8 mouse cellular contexts compared by ENCODE assay signal in the genomic region with DNA sequence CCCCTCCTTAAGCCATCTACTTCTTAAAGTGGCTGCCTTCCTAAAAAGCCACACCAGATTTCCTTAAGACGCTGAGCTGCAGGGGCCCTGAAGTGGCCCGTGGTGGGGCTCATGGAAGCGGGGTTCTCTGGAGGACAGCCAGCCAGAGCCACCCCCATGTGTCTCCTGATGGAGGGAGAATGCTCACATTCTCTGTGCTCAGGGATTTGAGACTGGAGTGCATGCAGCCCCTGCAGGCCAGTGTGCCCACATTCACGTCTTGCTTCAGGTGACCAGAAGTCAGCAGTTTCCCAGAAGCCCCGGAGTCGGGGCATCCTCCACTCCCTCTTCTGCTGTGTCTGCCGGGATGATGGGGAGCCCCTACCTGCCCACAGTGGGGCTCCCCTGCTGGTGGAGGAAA. TPM values are rescaled to one million over a fixed set of nuclear protein-coding genes. Genes with fewer than 3 reads are reported as not detected.
A peak's percentile ranks its signal among the peaks of the same experiment; 100 is the strongest.
DNase-seq lines count a peak whose midpoint lies in the region; ATAC-seq and TF ChIP-seq lines count a peak whose summit lies in the region.

No protein-coding gene starts in this region.

- no peak for TF ChIP-seq CTCF in lung, adult 2 months (IDR thresholded peaks at IDR 0.05; ENCODE audit: insufficient read depth, low read length)
- no peak for TF ChIP-seq CTCF in embryonic fibroblast, embryonic 13.5 days (IDR thresholded peaks at IDR 0.05; ENCODE audit: borderline replicate concordance, insufficient read depth, low read length)

- H3K4me2 ChIP-seq in lung, embryonic 15.5 days, result peak overlapping the region; percentile 86
- peak overlapping the region; percentile 98 for H3K4me2 ChIP-seq in kidney, embryonic 16.5 days (replicated peaks; ENCODE audit: low read depth, low read length)
- H3K4me2 ChIP-seq in neural tube, embryonic 15.5 days, result peak overlapping the region; percentile 95

- H3K4me1 ChIP-seq in lung, embryonic 15.5 days, result peaks cover 43% of the 10 kb centered on the region
- peaks cover 14% of the 10 kb centered on the region for H3K4me1 ChIP-seq in lung, adult 2 months (ENCODE audit: control insufficient read depth, insufficient read depth, low read length)
- H3K4me1 ChIP-seq in embryonic fibroblast, embryonic 13.5 days (ENCODE audit: control insufficient read depth, insufficient read depth, low read length), result 0 out of 2 replicates have a peak, but pooled peaks cover 3% of the 10 kb centered on the region
- H3K4me1 ChIP-seq in kidney, embryonic 16.5 days (ENCODE audit: insufficient read depth, low read length), result peaks cover 41% of the 10 kb centered on the region
- peaks cover 43% of the 10 kb centered on the region for H3K4me1 ChIP-seq in neural tube, embryonic 15.5 days

- no peak for TF ChIP-seq POLR2A in lung, adult 2 months (IDR thresholded peaks at IDR 0.05; ENCODE audit: borderline replicate concordance, extremely low read depth, low read depth, low read length)
- TF ChIP-seq POLR2A in embryonic fibroblast, embryonic 13.5 days (IDR thresholded peaks at IDR 0.05; ENCODE audit: low read depth, low read length), result no peak

- no peak for DNase-seq in lung, adult 2 months
- no peak for DNase-seq in left cerebral cortex, postnatal 36 days (ENCODE audit: low spot score in 2 of 2)
- DNase-seq in embryo, embryonic 10 days (ENCODE audit: low spot score), result no peak
- no peak for DNase-seq in ovary, postnatal 14 days (ENCODE audit: low spot score)

- 33% methylated on average over 7 of the region's 7 CpGs for WGBS in lung, embryonic 15.5 days
- 20% methylated on average over 7 of the region's 7 CpGs for WGBS in lung, adult 2 months
- WGBS in kidney, embryonic 16.5 days, result 44% methylated on average over 7 of the region's 7 CpGs
- WGBS in neural tube, embryonic 15.5 days, result 55% methylated on average over 7 of the region's 7 CpGs

- H3K27me3 ChIP-seq in lung, embryonic 15.5 days, result no peaks in the 10 kb centered on the region
- H3K27me3 ChIP-seq in kidney, embryonic 16.5 days (ENCODE audit: insufficient read depth, low read length), result no peaks in the 10 kb centered on the region
- peaks cover 9% of the 10 kb centered on the region for H3K27me3 ChIP-seq in neural tube, embryonic 15.5 days (replicated peaks)

- H3K36me3 ChIP-seq in lung, embryonic 15.5 days, result peaks cover 21% of the 10 kb centered on the region
- H3K36me3 ChIP-seq in kidney, embryonic 16.5 days (ENCODE audit: insufficient read depth, low read length), result peaks cover 22% of the 10 kb centered on the region
- H3K36me3 ChIP-seq in neural tube, embryonic 15.5 days, result peaks cover 6% of the 10 kb centered on the region

- peak overlapping the region; percentile 99 for H3K9ac ChIP-seq in lung, embryonic 15.5 days
- peak overlapping the region; percentile 100 for H3K9ac ChIP-seq in kidney, embryonic 16.5 days (replicated peaks; ENCODE audit: low read length)
- H3K9ac ChIP-seq in neural tube, embryonic 15.5 days (replicated peaks), result peak overlapping the region; percentile 70

- H3K9me3 ChIP-seq in lung, embryonic 15.5 days, result no peaks in the 10 kb centered on the region
- H3K9me3 ChIP-seq in kidney, embryonic 16.5 days (ENCODE audit: low read length), result no peaks in the 10 kb centered on the region
- H3K9me3 ChIP-seq in neural tube, embryonic 15.5 days (replicated peaks), result no peaks in the 10 kb centered on the region

- intact Hi-C loops in left cerebral cortex, postnatal 36 days (cut with DNase I), result no loop called here

- ATAC-seq in lung, embryonic 15.5 days (ENCODE audit: borderline replicate concordance, extremely low read depth, low FRiP score, low TSS enrichment), result no peak
- ATAC-seq in kidney, embryonic 16.5 days (ENCODE audit: low FRiP score, low TSS enrichment), result no peak
- ATAC-seq in neural tube, embryonic 15.5 days (ENCODE audit: low FRiP score), result no peak

- peak overlapping the region; percentile 99 for H3K27ac ChIP-seq in lung, embryonic 15.5 days
- H3K27ac ChIP-seq in embryonic fibroblast, embryonic 13.5 days (ENCODE audit: insufficient read depth, low read length), result 0 out of 2 replicates have a peak overlapping the region, but pooled peaks have one; percentile 23
- peak overlapping the region; percentile 99 for H3K27ac ChIP-seq in kidney, embryonic 16.5 days (ENCODE audit: low read length)
- no peak overlapping the region; the same call in 1 of the 2 replicates for H3K27ac ChIP-seq in neural tube, embryonic 15.5 days (replicated peaks)

- H3K4me3 ChIP-seq in lung, embryonic 15.5 days, result peak overlapping the region; percentile 97
- no peak overlapping the region for H3K4me3 ChIP-seq in lung, adult 2 months (replicated peaks; ENCODE audit: extremely low read depth, low read depth, low read length)
- peak overlapping the region; percentile 67 for H3K4me3 ChIP-seq in embryonic fibroblast, embryonic 13.5 days (ENCODE audit: insufficient read depth, low read length)
- H3K4me3 ChIP-seq in kidney, embryonic 16.5 days (ENCODE audit: low read length), result peak overlapping the region; percentile 93
- peak overlapping the region; percentile 92 for H3K4me3 ChIP-seq in neural tube, embryonic 15.5 days (replicated peaks)

RNA-seq across cellular contexts. Expression of a gene that starts 1.7 kb away (rescaled TPM):
- polyA plus RNA-seq in lung, embryonic 15.5 days (2015; fragmentation: Nextera tagmentation; extraction: Ambion mirVana), result 93.0 and 96.0 TPM in 2 replicates
- polyA plus RNA-seq in lung, adult 2 months (2012; rRNA removed), result 197 and 200 TPM in 2 replicates
- polyA plus RNA-seq in embryonic fibroblast, embryonic 13.5 days (2011; ENCODE audit: insufficient read length, low read depth, missing spikeins), result 58.6 and 78.6 TPM in 2 replicates
- 91.1 and 94.0 TPM in 2 replicates for polyA plus RNA-seq in kidney, embryonic 16.5 days (2015; fragmentation: Nextera tagmentation; extraction: Ambion mirVana)
- polyA plus RNA-seq in neural tube, embryonic 15.5 days (2015; fragmentation: Nextera tagmentation; extraction: Ambion mirVana), result 16.8 and 30.2 TPM in 2 replicates
- 10 to 100 TPM; 23.0 to 25.2 TPM for total RNA-seq in left cerebral cortex, postnatal 36 days (2021)

RNA-seq across cellular contexts. Expression of a gene that starts 16.2 kb away (rescaled TPM):
- polyA plus RNA-seq in lung, embryonic 15.5 days (2015; fragmentation: Nextera tagmentation; extraction: Ambion mirVana), result 0.34 and 0.40 TPM in 2 replicates
- 0.31 and 1.1 TPM in 2 replicates for polyA plus RNA-seq in lung, adult 2 months (2012; rRNA removed)
- not detected in 2 replicates for polyA plus RNA-seq in embryonic fibroblast, embryonic 13.5 days (2011; ENCODE audit: insufficient read length, low read depth, missing spikeins)
- polyA plus RNA-seq in kidney, embryonic 16.5 days (2015; fragmentation: Nextera tagmentation; extraction: Ambion mirVana), result 17.5 and 18.0 TPM in 2 replicates
- polyA plus RNA-seq in neural tube, embryonic 15.5 days (2015; fragmentation: Nextera tagmentation; extraction: Ambion mirVana), result 0.33 and 5.9 TPM in 2 replicates
- total RNA-seq in left cerebral cortex, postnatal 36 days (2021), result 1 to 10 TPM in 1 of 2 experiments, under 1 TPM in 1; 0.39 to 1.1 TPM

RNA-seq across cellular contexts. Expression of a gene that starts 18.0 kb away (rescaled TPM):
- polyA plus RNA-seq in lung, embryonic 15.5 days (2015; fragmentation: Nextera tagmentation; extraction: Ambion mirVana), result 4.5 and 4.6 TPM in 2 replicates
- 33.3 and 41.8 TPM in 2 replicates for polyA plus RNA-seq in lung, adult 2 months (2012; rRNA removed)
- 1.1 TPM in 1 of 2 replicates, not detected in the other for polyA plus RNA-seq in embryonic fibroblast, embryonic 13.5 days (2011; ENCODE audit: insufficient read length, low read depth, missing spikeins)
- 4.5 and 5.4 TPM in 2 replicates for polyA plus RNA-seq in kidney, embryonic 16.5 days (2015; fragmentation: Nextera tagmentation; extraction: Ambion mirVana)
- polyA plus RNA-seq in neural tube, embryonic 15.5 days (2015; fragmentation: Nextera tagmentation; extraction: Ambion mirVana), result 2.3 and 3.5 TPM in 2 replicates
- total RNA-seq in left cerebral cortex, postnatal 36 days (2021), result 1 to 10 TPM; 2.6 to 5.1 TPM

RNA-seq across cellular contexts. Expression of a gene that starts 31.1 kb away (rescaled TPM):
- polyA plus RNA-seq in lung, embryonic 15.5 days (2015; fragmentation: Nextera tagmentation; extraction: Ambion mirVana), result 1.1 TPM in 2 replicates
- 10.2 TPM in 2 replicates for polyA plus RNA-seq in lung, adult 2 months (2012; rRNA removed)
- polyA plus RNA-seq in embryonic fibroblast, embryonic 13.5 days (2011; ENCODE audit: insufficient read length, low read depth, missing spikeins), result 3.6 and 3.7 TPM in 2 replicates
- polyA plus RNA-seq in kidney, embryonic 16.5 days (2015; fragmentation: Nextera tagmentation; extraction: Ambion mirVana), result 0.50 and 0.53 TPM in 2 replicates
- polyA plus RNA-seq in neural tube, embryonic 15.5 days (2015; fragmentation: Nextera tagmentation; extraction: Ambion mirVana), result 1.1 and 1.4 TPM in 2 replicates
- 1 to 10 TPM; 1.3 TPM for total RNA-seq in left cerebral cortex, postnatal 36 days (2021)
